In the genomic region with DNA sequence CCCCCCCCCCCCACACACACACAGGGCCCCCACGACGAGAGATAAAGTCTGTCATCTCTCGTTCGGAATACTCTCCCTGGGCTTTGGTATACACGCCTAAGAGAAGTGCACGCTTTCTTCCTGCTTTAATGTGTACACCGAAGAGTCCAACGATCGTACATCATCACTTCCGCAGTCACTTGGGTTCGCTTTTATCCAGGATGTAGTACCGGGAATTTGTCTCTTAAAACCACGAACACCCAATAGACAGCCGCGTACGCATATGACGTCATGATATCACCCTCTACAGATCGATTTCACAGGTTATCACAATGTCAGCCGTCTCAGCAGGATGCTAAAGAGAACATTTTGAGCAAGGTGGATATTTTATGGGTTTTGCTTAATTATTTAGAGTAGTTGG, we compare ENCODE assay signal across 15 mouse cellular contexts. TPM values are rescaled to one million over a fixed set of nuclear protein-coding genes. Genes with fewer than 3 reads are reported as not detected.
DNase-seq lines count a peak whose midpoint lies in the region; ATAC-seq and TF ChIP-seq lines count a peak whose summit lies in the region.
"Had no signal": no experiment of that assay in that cellular context is flagged by ENCODE, and none has a peak within 500 bp of the region (broad histone marks: within the 10 kb centered on the region; RNA-seq: fewer than 3 reads in every experiment).

No protein-coding gene starts in this region.

- TF ChIP-seq CTCF in intestine, postnatal 0 days (IDR thresholded peaks at IDR 0.05; ENCODE audit: low read depth) = no peak

- no peak for DNase-seq in heart, adult 9 months (ENCODE audit: low spot score in 2 of 2)
- DNase-seq in lung, postnatal 10 days = no peak
- no peak for DNase-seq in thymus, postnatal 4 days
- DNase-seq: adrenal gland, adult 8-10 months; cerebellum, postnatal 14 days; right cerebral cortex, postnatal 14 days had no signal

- H3K27ac ChIP-seq in heart, embryonic 14.5 days (replicated peaks in 1 of 2; ENCODE audit: control insufficient read depth in 1 of 2, insufficient read depth in 1 of 2, low read depth in 2 of 2, low read length in 2 of 2) = no peak overlapping the region
- H3K27ac ChIP-seq in lung, embryonic 15.5 days = peak overlapping the region; percentile 62; the same call in 1 of the 2 replicates
- no peak overlapping the region for H3K27ac ChIP-seq in intestine, postnatal 0 days (ENCODE audit: low read depth, low read length)
- no peak overlapping the region for H3K27ac ChIP-seq in stomach, embryonic 15.5 days
- H3K27ac ChIP-seq: embryonic facial prominence, embryonic 12.5 days; liver, embryonic 12.5 days had no signal

- H3K4me3 ChIP-seq in heart, embryonic 14.5 days (ENCODE audit: control insufficient read depth in 1 of 2, insufficient read depth in 1 of 2, low read depth in 1 of 2, low read length in 2 of 2) = peak overlapping the region in 1 of 2 experiments; percentile 27; a peak in 1 of 4 replicates
- peak overlapping the region; percentile 16; the same call in 1 of the 2 replicates for H3K4me3 ChIP-seq in lung, embryonic 15.5 days
- 0 out of 2 replicates have a peak overlapping the region, but pooled peaks have one; percentile 3 for H3K4me3 ChIP-seq in intestine, postnatal 0 days (ENCODE audit: low read depth, low read length)
- no peak overlapping the region for H3K4me3 ChIP-seq in stomach, embryonic 15.5 days (replicated peaks)
- H3K4me3 ChIP-seq: embryonic facial prominence, embryonic 12.5 days; liver, embryonic 12.5 days; megakaryocyte, embryonic 14.5 days had no signal

- H3K9ac ChIP-seq in heart, embryonic 14.5 days (ENCODE audit: low read length) = peak overlapping the region; percentile 60
- H3K9ac ChIP-seq in lung, embryonic 15.5 days = peak overlapping the region; percentile 25; the same call in 1 of the 2 replicates
- peak overlapping the region; percentile 31; the same call in 1 of the 2 replicates for H3K9ac ChIP-seq in intestine, postnatal 0 days (ENCODE audit: low read depth, low read length)
- H3K9ac ChIP-seq in stomach, embryonic 15.5 days = no peak overlapping the region
- H3K9ac ChIP-seq: embryonic facial prominence, embryonic 12.5 days; liver, embryonic 12.5 days had no signal

- H3K27me3 ChIP-seq in heart, embryonic 14.5 days (ENCODE audit: control insufficient read depth, insufficient read depth, low read length) = no peaks in the 10 kb centered on the region
- no peaks in the 10 kb centered on the region for H3K27me3 ChIP-seq in lung, embryonic 15.5 days
- H3K27me3 ChIP-seq in intestine, postnatal 0 days (replicated peaks; ENCODE audit: control insufficient read depth, insufficient read depth, low read length) = no peaks in the 10 kb centered on the region
- no peaks in the 10 kb centered on the region for H3K27me3 ChIP-seq in stomach, embryonic 15.5 days (replicated peaks)
- H3K27me3 ChIP-seq: CH12.LX; embryonic facial prominence, embryonic 12.5 days; liver, embryonic 12.5 days; megakaryocyte, embryonic 14.5 days had no signal

- no peaks in the 10 kb centered on the region for H3K36me3 ChIP-seq in heart, embryonic 14.5 days (ENCODE audit: control insufficient read depth, insufficient read depth, low read length)
- H3K36me3 ChIP-seq in lung, embryonic 15.5 days = no peaks in the 10 kb centered on the region
- no peaks in the 10 kb centered on the region for H3K36me3 ChIP-seq in intestine, postnatal 0 days (ENCODE audit: control insufficient read depth, insufficient read depth)
- no peaks in the 10 kb centered on the region for H3K36me3 ChIP-seq in stomach, embryonic 15.5 days
- H3K36me3 ChIP-seq: embryonic facial prominence, embryonic 12.5 days; liver, embryonic 12.5 days had no signal

- ATAC-seq in heart, embryonic 14.5 days (ENCODE audit: insufficient number of reproducible peaks, insufficient read depth, low FRiP score, low read depth) = no peak
- no peak for ATAC-seq in lung, embryonic 15.5 days (ENCODE audit: borderline replicate concordance, extremely low read depth, low FRiP score, low TSS enrichment)
- no peak for ATAC-seq in intestine, postnatal 0 days
- ATAC-seq in stomach, embryonic 15.5 days (ENCODE audit: insufficient read depth, low FRiP score, low read depth) = no peak
- ATAC-seq: inflammation-experienced regulatory T-cells, adult 6 months; liver, embryonic 12.5 days had no signal

- 51% methylated on average over 19 of the region's 19 CpGs for WGBS in heart, embryonic 14.5 days
- WGBS in lung, embryonic 15.5 days = 47% methylated on average over 19 of the region's 19 CpGs
- WGBS in intestine, postnatal 0 days = 58% methylated on average over 19 of the region's 19 CpGs
- WGBS in stomach, embryonic 15.5 days = 72% methylated on average over 19 of the region's 19 CpGs

- H3K4me1 ChIP-seq in heart, embryonic 14.5 days (ENCODE audit: control insufficient read depth in 2 of 2, insufficient read depth in 2 of 2, low read length in 2 of 2) = peaks cover 5 to 9% of the 10 kb centered on the region in 2 experiments; a peak in 2 of 4 replicates
- H3K4me1 ChIP-seq in lung, embryonic 15.5 days = peaks cover 59% of the 10 kb centered on the region
- H3K4me1 ChIP-seq in intestine, postnatal 0 days (replicated peaks; ENCODE audit: control insufficient read depth, insufficient read depth, low read length) = peaks cover 4% of the 10 kb centered on the region; the same call in 1 of the 2 replicates
- H3K4me1 ChIP-seq in stomach, embryonic 15.5 days = peaks cover 12% of the 10 kb centered on the region; the same call in 1 of the 2 replicates

- H3K4me2 ChIP-seq in heart, embryonic 14.5 days (ENCODE audit: low read length) = peak overlapping the region; percentile 59
- peak overlapping the region; percentile 47 for H3K4me2 ChIP-seq in lung, embryonic 15.5 days
- peak overlapping the region; percentile 48 for H3K4me2 ChIP-seq in intestine, postnatal 0 days (replicated peaks; ENCODE audit: low read depth)
- H3K4me2 ChIP-seq in stomach, embryonic 15.5 days = peak overlapping the region; percentile 38; the same call in 1 of the 2 replicates
- H3K4me2 ChIP-seq: embryonic facial prominence, embryonic 12.5 days; liver, embryonic 12.5 days had no signal

- no peaks in the 10 kb centered on the region for H3K9me3 ChIP-seq in heart, embryonic 14.5 days (ENCODE audit: control insufficient read depth, low read length)
- H3K9me3 ChIP-seq in lung, embryonic 15.5 days = no peaks in the 10 kb centered on the region
- H3K9me3 ChIP-seq in intestine, postnatal 0 days (ENCODE audit: control insufficient read depth) = no peaks in the 10 kb centered on the region
- no peaks in the 10 kb centered on the region for H3K9me3 ChIP-seq in stomach, embryonic 15.5 days
- H3K9me3 ChIP-seq: embryonic facial prominence, embryonic 12.5 days; liver, embryonic 12.5 days had no signal

RNA-seq across cellular contexts. Expression of gene Phlda1, which starts 31.3 kb away (rescaled TPM):
- polyA plus RNA-seq in heart, embryonic 14.5 days (2014; fragmentation: Nextera tagmentation; extraction: Ambion mirVana) = 19.3 and 23.3 TPM in 2 replicates
- polyA plus RNA-seq in lung, embryonic 15.5 days (2015; fragmentation: Nextera tagmentation; extraction: Ambion mirVana) = 113 and 116 TPM in 2 replicates
- polyA plus RNA-seq in intestine, postnatal 0 days (2015; fragmentation: Nextera tagmentation; extraction: Ambion mirVana) = 21.0 and 21.4 TPM in 2 replicates
- 44.7 and 58.3 TPM in 2 replicates for polyA plus RNA-seq in stomach, embryonic 15.5 days (2015; fragmentation: Nextera tagmentation; extraction: Ambion mirVana)
